Mouse (Mus musculus): ENCODE measurements around the gene Aars2. TPM values are rescaled to one million over a fixed set of nuclear protein-coding genes. Genes with fewer than 3 reads are reported as not detected.

The Aars2 gene
- polyA plus RNA-seq, 1 experiment: 10.5 TPM

- Histone ChIP-seq H3K4me1 (ENCODE audit: control insufficient read depth, insufficient read depth, insufficient read length, low read length) (0 out of 2 replicates have a peak, but pooled peaks cover under 1% of the 10 kb centered on the region), H3K27ac (ENCODE audit: insufficient read depth, low read depth, low read length) (no peak overlapping the region), H3K36me3 (ENCODE audit: control insufficient read depth, insufficient read depth, low read length) (no peaks in the 10 kb centered on the region), H3K4me3 (ENCODE audit: low read depth, low read length) (no peak overlapping the region), H3K27me3 (ENCODE audit: control insufficient read depth, insufficient read depth, low read length) (peaks cover 17% of the 10 kb centered on the region)
- TF ChIP-seq CTCF (IDR thresholded peaks at IDR 0.05; ENCODE audit: extremely low read depth, insufficient read length, insufficient replicate concordance, low read depth, low read length) (no peak), POLR2A (IDR thresholded peaks at IDR 0.05; ENCODE audit: low read depth, low read length) (no peak)
- WGBS: 65% methylated on average over 21 of the region's 21 CpGs
These were observed 33.0 kb downstream of the Aars2 start for GRCm38 (mm10) chr17:45539664-45540063.

- H3K27me3 ChIP-seq (ENCODE audit: control insufficient read depth, insufficient read depth, low read length): peaks cover 34% of the 10 kb centered on the region
- no peak for TF ChIP-seq POLR2A (IDR thresholded peaks at IDR 0.05; ENCODE audit: low read depth, low read length)
- no peak for TF ChIP-seq CTCF (IDR thresholded peaks at IDR 0.05; ENCODE audit: extremely low read depth, insufficient read length, insufficient replicate concordance, low read depth, low read length)
These were observed 35.5 kb downstream of the Aars2 start for GRCm38 (mm10) chr17:45542129-45542528.

GRCm38 (mm10) chr17:45542705-45543104 lies 36.1 kb downstream of the Aars2 start:
- H3K27ac ChIP-seq (ENCODE audit: insufficient read depth, low read depth, low read length): no peak overlapping the region
- H3K36me3 ChIP-seq (ENCODE audit: control insufficient read depth, insufficient read depth, low read length): no peaks in the 10 kb centered on the region
- peaks cover 40% of the 10 kb centered on the region for H3K27me3 ChIP-seq (ENCODE audit: control insufficient read depth, insufficient read depth, low read length)
- 67% methylated on average over 2 of the region's 2 CpGs for WGBS
- no peak overlapping the region for H3K4me3 ChIP-seq (ENCODE audit: low read depth, low read length)
- peaks cover 6% of the 10 kb centered on the region; the same call in 1 of the 2 replicates for H3K4me1 ChIP-seq (ENCODE audit: control insufficient read depth, insufficient read depth, insufficient read length, low read length)
- TF ChIP-seq POLR2A (IDR thresholded peaks at IDR 0.05; ENCODE audit: low read depth, low read length): no peak
- TF ChIP-seq CTCF (IDR thresholded peaks at IDR 0.05; ENCODE audit: extremely low read depth, insufficient read length, insufficient replicate concordance, low read depth, low read length): no peak

More at GRCm38 (mm10) chr17:45542129-45542528, 35.5 kb downstream of the Aars2 start:
- peaks cover 6% of the 10 kb centered on the region; the same call in 1 of the 2 replicates for H3K4me1 ChIP-seq (ENCODE audit: control insufficient read depth, insufficient read depth, insufficient read length, low read length)
- WGBS: 18% methylated on average over 6 of the region's 6 CpGs
- H3K27ac ChIP-seq (ENCODE audit: insufficient read depth, low read depth, low read length): no peak overlapping the region
- H3K4me3 ChIP-seq (ENCODE audit: low read depth, low read length): no peak overlapping the region
- H3K36me3 ChIP-seq (ENCODE audit: control insufficient read depth, insufficient read depth, low read length): no peaks in the 10 kb centered on the region

GRCm38 (mm10) chr17:45543115-45543514 lies 36.5 kb downstream of the Aars2 start:
- Histone ChIP-seq H3K4me3 (ENCODE audit: low read depth, low read length) (no peak overlapping the region), H3K4me1 (ENCODE audit: control insufficient read depth, insufficient read depth, insufficient read length, low read length) (peaks cover 6% of the 10 kb centered on the region; the same call in 1 of the 2 replicates), H3K27me3 (ENCODE audit: control insufficient read depth, insufficient read depth, low read length) (peaks cover 44% of the 10 kb centered on the region), H3K27ac (ENCODE audit: insufficient read depth, low read depth, low read length) (no peak overlapping the region), H3K36me3 (ENCODE audit: control insufficient read depth, insufficient read depth, low read length) (no peaks in the 10 kb centered on the region)
- WGBS: 31% methylated on average over 1 of the region's 1 CpGs
- TF ChIP-seq POLR2A (IDR thresholded peaks at IDR 0.05; ENCODE audit: low read depth, low read length) (no peak), CTCF (IDR thresholded peaks at IDR 0.05; ENCODE audit: extremely low read depth, insufficient read length, insufficient replicate concordance, low read depth, low read length) (no peak)

GRCm38 (mm10) chr17:45544001-45544872 lies 37.6 kb downstream of the Aars2 start:
- H3K36me3 ChIP-seq (ENCODE audit: control insufficient read depth, insufficient read depth, low read length): no peaks in the 10 kb centered on the region
- WGBS: 16% methylated on average over 24 of the region's 24 CpGs
- no peak overlapping the region for H3K4me3 ChIP-seq (ENCODE audit: low read depth, low read length)
- no peak overlapping the region for H3K27ac ChIP-seq (ENCODE audit: insufficient read depth, low read depth, low read length)
- peaks cover 53% of the 10 kb centered on the region for H3K27me3 ChIP-seq (ENCODE audit: control insufficient read depth, insufficient read depth, low read length)
- no peak for TF ChIP-seq POLR2A (IDR thresholded peaks at IDR 0.05; ENCODE audit: low read depth, low read length)
- no peak for TF ChIP-seq CTCF (IDR thresholded peaks at IDR 0.05; ENCODE audit: extremely low read depth, insufficient read length, insufficient replicate concordance, low read depth, low read length)
- peaks cover 6% of the 10 kb centered on the region; the same call in 1 of the 2 replicates for H3K4me1 ChIP-seq (ENCODE audit: control insufficient read depth, insufficient read depth, insufficient read length, low read length)

GRCm38 (mm10) chr17:45544873-45545277 lies 38.2 kb downstream of the Aars2 start:
- H3K4me1 ChIP-seq (ENCODE audit: control insufficient read depth, insufficient read depth, insufficient read length, low read length): peaks cover 6% of the 10 kb centered on the region; the same call in 1 of the 2 replicates
- no peak overlapping the region for H3K4me3 ChIP-seq (ENCODE audit: low read depth, low read length)
- H3K27me3 ChIP-seq (ENCODE audit: control insufficient read depth, insufficient read depth, low read length): peaks cover 59% of the 10 kb centered on the region
- no peak overlapping the region for H3K27ac ChIP-seq (ENCODE audit: insufficient read depth, low read depth, low read length)
- TF ChIP-seq POLR2A (IDR thresholded peaks at IDR 0.05; ENCODE audit: low read depth, low read length) (no peak), CTCF (IDR thresholded peaks at IDR 0.05; ENCODE audit: extremely low read depth, insufficient read length, insufficient replicate concordance, low read depth, low read length) (no peak)
- no peaks in the 10 kb centered on the region for H3K36me3 ChIP-seq (ENCODE audit: control insufficient read depth, insufficient read depth, low read length)
- WGBS: 22% methylated on average over 46 of the region's 46 CpGs

GRCm38 (mm10) chr17:45545278-45545961 lies 38.8 kb downstream of the Aars2 start:
- TF ChIP-seq CTCF (IDR thresholded peaks at IDR 0.05; ENCODE audit: extremely low read depth, insufficient read length, insufficient replicate concordance, low read depth, low read length) (no peak), POLR2A (IDR thresholded peaks at IDR 0.05; ENCODE audit: low read depth, low read length) (no peak)
- Histone ChIP-seq H3K4me1 (ENCODE audit: control insufficient read depth, insufficient read depth, insufficient read length, low read length) (peaks cover 6% of the 10 kb centered on the region; the same call in 1 of the 2 replicates), H3K36me3 (ENCODE audit: control insufficient read depth, insufficient read depth, low read length) (no peaks in the 10 kb centered on the region), H3K27me3 (ENCODE audit: control insufficient read depth, insufficient read depth, low read length) (peaks cover 64% of the 10 kb centered on the region), H3K27ac (ENCODE audit: insufficient read depth, low read depth, low read length) (no peak overlapping the region), H3K4me3 (ENCODE audit: low read depth, low read length) (no peak overlapping the region; the same call in 1 of the 2 replicates)
- WGBS: 22% methylated on average over 74 of the region's 74 CpGs

Measured in small intestine, adult 2 months (tissue).